Mouse (Mus musculus) hindbrain, embryonic 16.5 days (tissue): ENCODE results near the gene Polr2f. TPM values are rescaled to one million over a fixed set of nuclear protein-coding genes. Genes with fewer than 3 reads are reported as not detected.

Experiments
- ATAC-seq: fragments of 200-750 bp; cut with Nextera tagmentation; 2 replicates; pipeline ENCODE4 v1.8.0; 2017; ENCODE audit warnings: moderate TSS enrichment, moderate library complexity
- H3K27ac ChIP-seq: fragments of 300-500 bp; sonication (generic); 2 replicates; pipeline ENCODE4 v1.5.1; 2014; ENCODE audit warnings: low read depth, mild to moderate bottlenecking, control low read depth, low read length, moderate library complexity
- H3K27me3 ChIP-seq: fragments of 300-500 bp; sonication (generic); replicated peaks from 2 replicates; pipeline ENCODE4 v1.6.1; 2014; ENCODE audit warnings: low read length; ENCODE audit not compliant: control insufficient read depth, insufficient read depth
- H3K36me3 ChIP-seq: fragments of 300-500 bp; sonication (generic); 2 replicates; pipeline ENCODE4 v1.6.1; 2014; ENCODE audit warnings: mild to moderate bottlenecking, low read length, moderate library complexity, mixed read lengths; ENCODE audit not compliant: control insufficient read depth, insufficient read depth
- H3K4me1 ChIP-seq: fragments of 300-500 bp; sonication (generic); 2 replicates; pipeline ENCODE4 v1.6.1; 2014; ENCODE audit warnings: low read depth, low read length; ENCODE audit not compliant: control insufficient read depth, insufficient read depth
- H3K4me2 ChIP-seq: fragments of 300-500 bp; sonication (generic); 2 replicates; pipeline ENCODE4 v1.6.1; 2014; ENCODE audit warnings: mild to moderate bottlenecking, low read length, control low read depth, moderate library complexity
- H3K4me3 ChIP-seq: fragments of 300-500 bp; sonication (generic); 2 replicates; pipeline ENCODE4 v1.5.1; 2014; ENCODE audit warnings: mild to moderate bottlenecking, low read length, control low read depth, moderate library complexity
- H3K9ac ChIP-seq: fragments of 300-500 bp; sonication (generic); 2 replicates; pipeline ENCODE4 v1.6.1; 2014; ENCODE audit warnings: low read depth, mild to moderate bottlenecking, control low read depth, low read length, moderate library complexity
- H3K9me3 ChIP-seq: fragments of 300-500 bp; sonication (generic); 2 replicates; pipeline ENCODE4 v1.6.1; 2014; ENCODE audit warnings: mild to moderate bottlenecking, low read length, moderate library complexity; ENCODE audit not compliant: control insufficient read depth
- WGBS: fragments of 180-500 bp; shearing (Covaris S2); extraction: QIAGEN DNeasy Blood & Tissue Kit; methylation state at CpG from one replicate; pipeline ENCODE4 v1.1.7; 2014; 5-methylcytosine and 5-hydroxymethylcytosine counted together
- polyA plus RNA-seq: library from polyadenylated mRNA; unstranded; fragments of >200 nt; fragmentation: Nextera tagmentation; extraction: Ambion mirVana; gene quantifications from 2 replicates; pipeline ENCODE4 v1.2.1, GENCODE M21; 2015

Gene Polr2f
- polyA plus RNA-seq, 1 experiment from 2014 or later: 285 TPM

DNA sequence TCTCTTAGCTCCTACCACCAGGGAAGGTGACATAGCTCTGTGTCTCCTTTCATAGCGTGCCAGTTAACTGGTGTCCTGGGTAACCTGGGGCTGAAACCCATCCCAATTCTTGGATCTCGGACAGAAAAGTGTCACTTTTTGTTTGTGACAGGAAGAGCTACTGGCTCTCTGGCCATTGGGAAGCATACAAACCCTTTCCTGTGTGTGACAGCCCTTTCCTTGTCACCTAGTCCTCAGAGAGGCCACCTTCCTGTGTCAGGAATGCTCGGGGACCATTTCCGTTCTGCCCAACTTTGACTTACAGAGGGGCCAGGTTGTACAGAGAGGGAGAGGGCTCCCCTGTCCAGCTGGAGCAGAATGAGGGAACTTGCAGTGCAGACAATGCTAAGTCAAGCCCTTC, 41.4 kb upstream of the Polr2f start:
- Histone ChIP-seq H3K9ac (no peak overlapping the region), H3K27me3 (no peaks in the 10 kb centered on the region), H3K4me3 (no peak overlapping the region), H3K9me3 (no peaks in the 10 kb centered on the region), H3K27ac (no peak overlapping the region; the same call in 1 of the 2 replicates), H3K4me2 (no peak overlapping the region), H3K4me1 (peaks cover 7% of the 10 kb centered on the region), H3K36me3 (peaks cover 7% of the 10 kb centered on the region)
- ATAC-seq: no peak
- 68% methylated on average over 4 of the region's 4 CpGs for WGBS

DNA sequence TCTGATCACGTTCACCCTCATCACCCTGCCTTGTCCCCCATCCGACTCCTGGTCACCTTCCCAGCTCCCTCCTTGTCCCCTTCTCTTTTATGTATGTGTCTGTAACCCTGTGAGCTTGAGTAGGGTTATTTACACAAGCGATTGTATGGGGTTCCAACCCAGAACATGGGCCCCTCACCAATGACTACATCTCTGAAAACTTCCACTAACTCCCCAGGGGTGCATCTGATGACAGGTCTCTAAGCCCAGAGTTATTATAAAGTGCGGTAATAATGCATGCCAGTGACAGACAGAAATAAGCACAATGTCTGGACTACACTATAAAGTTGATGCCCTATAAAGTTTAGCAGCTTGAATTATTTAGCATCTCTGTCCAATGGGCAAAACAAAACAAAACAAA, 40.4 kb upstream of the Polr2f start:
- H3K27ac ChIP-seq: no peak overlapping the region
- no peak overlapping the region for H3K9ac ChIP-seq
- no peaks in the 10 kb centered on the region for H3K27me3 ChIP-seq
- H3K36me3 ChIP-seq: peaks cover 2% of the 10 kb centered on the region
- no peak overlapping the region for H3K4me2 ChIP-seq
- H3K4me1 ChIP-seq: peaks cover 7% of the 10 kb centered on the region
- no peak overlapping the region for H3K4me3 ChIP-seq
- ATAC-seq: no peak
- WGBS: 75% methylated on average over 4 of the region's 4 CpGs
- no peaks in the 10 kb centered on the region for H3K9me3 ChIP-seq

- Histone ChIP-seq H3K9ac (no peak overlapping the region), H3K4me3 (no peak overlapping the region), H3K4me2 (no peak overlapping the region), H3K27ac (no peak overlapping the region), H3K9me3 (no peaks in the 10 kb centered on the region), H3K4me1 (peaks cover 7% of the 10 kb centered on the region), H3K36me3 (no peaks in the 10 kb centered on the region), H3K27me3 (no peaks in the 10 kb centered on the region)
- ATAC-seq: no peak
Measured at GRCm38 (mm10) chr15:79101531-79101930, 39.3 kb upstream of the Polr2f start.

- H3K9me3 ChIP-seq: no peaks in the 10 kb centered on the region
- no peaks in the 10 kb centered on the region for H3K36me3 ChIP-seq
Measured at GRCm38 (mm10) chr15:79103264-79103663, 37.5 kb upstream of the Polr2f start.

DNA sequence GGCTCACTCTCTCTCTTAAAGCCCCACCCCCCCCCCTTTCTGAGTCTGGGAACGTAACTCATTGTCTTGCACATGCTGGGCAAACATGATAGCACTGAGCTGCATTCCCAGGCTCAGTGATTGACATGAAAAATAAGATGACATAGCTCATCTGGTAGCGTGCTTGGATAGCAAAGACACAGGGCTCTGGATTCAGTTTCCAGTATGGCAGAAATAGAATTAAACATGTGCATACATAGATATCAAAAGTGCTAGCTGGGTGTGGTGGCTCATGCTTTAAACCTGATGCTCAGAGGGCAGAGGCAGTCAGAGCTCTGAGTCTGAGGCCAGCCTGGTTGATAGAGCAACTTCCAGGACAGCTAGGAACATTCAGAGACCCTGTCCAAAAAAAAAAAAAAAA, 35.0 kb upstream of the Polr2f start:
- Histone ChIP-seq H3K36me3 (no peaks in the 10 kb centered on the region), H3K9ac (no peak overlapping the region), H3K27ac (no peak overlapping the region), H3K27me3 (no peaks in the 10 kb centered on the region), H3K4me2 (no peak overlapping the region), H3K4me3 (no peak overlapping the region), H3K9me3 (no peaks in the 10 kb centered on the region), H3K4me1 (peaks cover 5% of the 10 kb centered on the region)
- 57% methylated on average over 2 of the region's 2 CpGs for WGBS
- ATAC-seq: no peak

More at GRCm38 (mm10) chr15:79103264-79103663, 37.5 kb upstream of the Polr2f start:
- Histone ChIP-seq H3K27me3 (no peaks in the 10 kb centered on the region), H3K4me2 (no peak overlapping the region), H3K27ac (no peak overlapping the region), H3K9ac (no peak overlapping the region), H3K4me1 (peaks cover under 1% of the 10 kb centered on the region), H3K4me3 (no peak overlapping the region)
- WGBS: 58% methylated on average over 10 of the region's 10 CpGs
- ATAC-seq: no peak

- no peaks in the 10 kb centered on the region for H3K27me3 ChIP-seq
- no peak for ATAC-seq
- peak overlapping the region; percentile 0; the same call in 1 of the 2 replicates for H3K27ac ChIP-seq
- peaks cover 15% of the 10 kb centered on the region for H3K4me1 ChIP-seq
- H3K4me3 ChIP-seq: no peak overlapping the region; the same call in 1 of the 2 replicates
- 21% methylated on average over 7 of the region's 7 CpGs for WGBS
- no peak overlapping the region for H3K9ac ChIP-seq
- H3K4me2 ChIP-seq: peak overlapping the region; percentile 70
- H3K9me3 ChIP-seq: no peaks in the 10 kb centered on the region
- no peaks in the 10 kb centered on the region for H3K36me3 ChIP-seq
Measured at GRCm38 (mm10) chr15:79107966-79108365, 32.8 kb upstream of the Polr2f start.

- Histone ChIP-seq H3K4me3 (peak within 1 kb of the TSS; percentile 69), H3K4me2 (peak within 1 kb of the TSS; percentile 70), H3K9ac (peak within 1 kb of the TSS; percentile 89), H3K36me3 (no peaks in the 10 kb centered on the region), H3K9me3 (no peaks in the 10 kb centered on the region), H3K27ac (peak within 1 kb of the TSS; percentile 75), H3K27me3 (no peaks in the 10 kb centered on the region), H3K4me1 (peaks cover 15% of the 10 kb centered on the region)
- peak; percentile 79 for ATAC-seq
- 1% methylated on average over 41 of the region's 85 CpGs for WGBS
Measured at GRCm38 (mm10) chr15:79108421-79109320, 32.1 kb upstream of the Polr2f start, which contains the start of gene Micall1. Micall1 (plus strand) TSS chr15:79108898.

DNA sequence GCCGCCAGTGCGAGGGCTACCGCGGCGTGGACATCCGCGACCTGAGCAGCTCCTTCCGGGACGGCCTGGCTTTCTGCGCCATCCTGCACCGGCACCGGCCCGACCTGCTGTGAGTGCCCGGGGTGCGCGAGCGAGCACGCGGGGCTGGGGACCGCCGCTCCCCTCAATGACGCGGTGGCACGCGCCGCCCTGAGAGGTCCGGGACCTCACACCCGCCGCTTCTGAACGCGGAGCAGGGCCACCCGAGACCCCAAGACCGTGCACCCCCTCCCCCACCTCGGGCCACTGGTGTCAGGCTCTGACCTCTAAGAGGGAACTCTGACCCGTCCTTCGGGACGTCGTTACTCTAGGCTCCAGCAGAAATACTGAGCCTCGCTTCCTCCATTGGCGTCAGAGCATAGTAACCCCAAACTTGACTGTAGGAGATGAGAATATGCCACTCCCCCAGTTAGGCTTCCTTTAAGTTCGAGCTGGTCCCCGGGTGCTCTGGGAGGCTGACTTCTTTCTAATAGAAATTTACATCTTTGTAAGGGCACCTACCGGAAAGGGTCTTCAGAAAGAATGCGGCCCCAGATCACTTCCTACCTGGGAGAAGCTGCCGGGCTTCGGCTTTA, 31.4 kb upstream of the Polr2f start:
- Histone ChIP-seq H3K4me1 (peaks cover 15% of the 10 kb centered on the region), H3K27me3 (no peaks in the 10 kb centered on the region), H3K9me3 (no peaks in the 10 kb centered on the region), H3K36me3 (peaks cover under 1% of the 10 kb centered on the region; the same call in 1 of the 2 replicates), H3K9ac (peak overlapping the region; percentile 89), H3K4me3 (peak overlapping the region; percentile 69), H3K4me2 (peak overlapping the region; percentile 70), H3K27ac (peak overlapping the region; percentile 75)
- WGBS: under 1% methylated on average over 36 of the region's 46 CpGs
- ATAC-seq: no peak; the same call in none of the 2 replicates

- no peak overlapping the region for H3K27ac ChIP-seq
- 16% methylated on average over 9 of the region's 9 CpGs for WGBS
Measured at GRCm38 (mm10) chr15:79110031-79110430, 30.8 kb upstream of the Polr2f start.

More at GRCm38 (mm10) chr15:79110031-79110430, 30.8 kb upstream of the Polr2f start:
- Histone ChIP-seq H3K4me3 (peak overlapping the region; percentile 69), H3K4me1 (peaks cover 15% of the 10 kb centered on the region), H3K27me3 (no peaks in the 10 kb centered on the region), H3K9me3 (no peaks in the 10 kb centered on the region), H3K9ac (peak overlapping the region; percentile 89), H3K4me2 (peak overlapping the region; percentile 70), H3K36me3 (peaks cover 6% of the 10 kb centered on the region)
- no peak for ATAC-seq
